Mouse (Mus musculus) forebrain, embryonic 11.5 days (tissue): ENCODE results near the gene C1ql2. TPM values are rescaled to one million over a fixed set of nuclear protein-coding genes. Genes with fewer than 3 reads are reported as not detected.

ENCODE experiments used
- ATAC-seq: fragments of 200-750 bp; cut with Nextera tagmentation; replicated peaks from 2 replicates; pipeline ENCODE4 v1.8.0; 2017; ENCODE audit warnings: moderate TSS enrichment; ENCODE audit not compliant: low FRiP score
- DNase-seq: peaks from one replicate; pipeline ENCODE4 v3.0.0-alpha.2; 2017; ENCODE audit warnings: low spot score
- H3K27ac ChIP-seq: fragments of 300-500 bp; sonication (generic); 2 replicates; pipeline ENCODE4 v1.5.1; 2014; ENCODE audit warnings: low read depth, low read length
- H3K27me3 ChIP-seq: fragments of 300-500 bp; sonication (generic); 2 replicates; pipeline ENCODE4 v1.6.1; 2014; ENCODE audit warnings: mild to moderate bottlenecking, low read length, mixed read lengths; ENCODE audit not compliant: control insufficient read depth, insufficient read depth
- H3K36me3 ChIP-seq: fragments of 300-500 bp; sonication (generic); 2 replicates; pipeline ENCODE4 v1.6.1; 2014; ENCODE audit warnings: mild to moderate bottlenecking, low read length, moderate library complexity, mixed read lengths; ENCODE audit not compliant: control insufficient read depth, insufficient read depth
- H3K4me1 ChIP-seq: fragments of 300-500 bp; sonication (generic); replicated peaks from 2 replicates; pipeline ENCODE4 v1.6.1; 2014; ENCODE audit warnings: low read length, mixed read lengths; ENCODE audit not compliant: control insufficient read depth, insufficient read depth
- H3K4me2 ChIP-seq: fragments of 300-500 bp; sonication (generic); 2 replicates; pipeline ENCODE4 v1.6.1; 2014; ENCODE audit warnings: low read depth, mild to moderate bottlenecking, low read length, moderate library complexity, mixed read lengths; ENCODE audit not compliant: severe bottlenecking
- H3K4me3 ChIP-seq: fragments of 300-500 bp; sonication (generic); 2 replicates; pipeline ENCODE4 v1.5.1; 2014; ENCODE audit warnings: low read depth, low read length
- H3K9ac ChIP-seq: fragments of 300-500 bp; sonication (generic); 2 replicates; pipeline ENCODE4 v1.6.1; 2014; ENCODE audit warnings: low read length
- H3K9me3 ChIP-seq: fragments of 300-500 bp; sonication (generic); 2 replicates; pipeline ENCODE4 v1.6.1; 2016; ENCODE audit warnings: low read length, mixed read lengths; ENCODE audit not compliant: control insufficient read depth
- WGBS: fragments of 180-500 bp; shearing (Covaris S2); extraction: QIAGEN DNeasy Blood & Tissue Kit; methylation state at CpG from one replicate; pipeline ENCODE4 v1.1.7; 2014; 5-methylcytosine and 5-hydroxymethylcytosine counted together
- polyA plus RNA-seq: library from polyadenylated mRNA; unstranded; fragments of >200 nt; fragmentation: Nextera tagmentation; extraction: Ambion mirVana; gene quantifications from 2 replicates; pipeline ENCODE4 v1.2.1, GENCODE M21; 2014

The C1ql2 gene
- polyA plus RNA-seq, 1 experiment from 2014 or later, result not detected

GRCm38 (mm10) chr1:120328212-120328611 is 12.2 kb upstream of the C1ql2 start:
- H3K4me1 ChIP-seq, result no peaks in the 10 kb centered on the region
- DNase-seq, result no peak
- no peak overlapping the region for H3K4me2 ChIP-seq
- no peaks in the 10 kb centered on the region for H3K36me3 ChIP-seq
- ATAC-seq, result no peak
- no peaks in the 10 kb centered on the region for H3K9me3 ChIP-seq
- H3K27me3 ChIP-seq, result no peaks in the 10 kb centered on the region
- no peak overlapping the region for H3K4me3 ChIP-seq
- H3K27ac ChIP-seq, result no peak overlapping the region
- H3K9ac ChIP-seq, result no peak overlapping the region
- 52% methylated on average over 1 of the region's 1 CpGs for WGBS

GRCm38 (mm10) chr1:120331841-120332240 is 8.5 kb upstream of the C1ql2 start:
- H3K27me3 ChIP-seq, result no peaks in the 10 kb centered on the region
- no peak overlapping the region for H3K4me2 ChIP-seq
- 40% methylated on average over 6 of the region's 6 CpGs for WGBS
- H3K36me3 ChIP-seq, result no peaks in the 10 kb centered on the region
- peak; percentile 69 for DNase-seq
- no peak overlapping the region for H3K27ac ChIP-seq
- no peaks in the 10 kb centered on the region for H3K4me1 ChIP-seq
- H3K9ac ChIP-seq, result no peak overlapping the region
- no peak overlapping the region for H3K4me3 ChIP-seq
- ATAC-seq, result no peak
- H3K9me3 ChIP-seq, result no peaks in the 10 kb centered on the region

DNA sequence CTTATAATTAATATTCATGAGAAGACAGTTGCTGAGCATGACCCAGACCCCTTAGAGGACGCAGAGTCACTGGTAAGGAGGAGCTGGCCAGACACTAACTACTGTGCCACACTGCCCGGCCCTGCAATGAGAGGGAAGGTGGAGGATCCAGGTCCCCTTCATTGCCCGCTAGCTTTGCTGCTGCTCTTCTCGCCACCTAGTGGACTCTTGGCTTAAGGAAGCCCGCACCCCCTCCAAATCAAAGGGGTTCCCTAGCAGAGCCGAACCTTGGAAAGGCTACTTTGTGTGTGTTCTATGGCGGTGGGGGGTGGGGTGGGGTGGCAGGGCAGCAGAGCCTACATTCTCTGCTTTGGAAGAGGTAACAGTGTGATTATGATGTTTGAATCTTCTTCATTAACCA is 2.4 kb upstream of the C1ql2 start:
- Histone ChIP-seq H3K27me3 (peaks cover 51% of the 10 kb centered on the region), H3K36me3 (no peaks in the 10 kb centered on the region), H3K4me1 (peaks cover 10% of the 10 kb centered on the region; the same call in 1 of the 2 replicates), H3K9me3 (no peaks in the 10 kb centered on the region), H3K4me2 (no peak overlapping the region), H3K27ac (no peak overlapping the region), H3K9ac (no peak overlapping the region), H3K4me3 (no peak overlapping the region)
- WGBS, result 24% methylated on average over 7 of the region's 7 CpGs
- ATAC-seq (no peak), DNase-seq (no peak)

- no peaks in the 10 kb centered on the region for H3K36me3 ChIP-seq
- H3K27ac ChIP-seq, result no peak overlapping the region
- 2% methylated on average over 41 of the region's 41 CpGs for WGBS
- H3K9me3 ChIP-seq, result no peaks in the 10 kb centered on the region
- H3K9ac ChIP-seq, result no peak overlapping the region
- peak; percentile 68 for DNase-seq
- peak overlapping the region; percentile 51 for H3K4me2 ChIP-seq
- peaks cover 14% of the 10 kb centered on the region; the same call in 1 of the 2 replicates for H3K4me1 ChIP-seq
- H3K27me3 ChIP-seq, result peaks cover 66% of the 10 kb centered on the region
- peak overlapping the region; percentile 29 for H3K4me3 ChIP-seq
- ATAC-seq, result no peak
Measured at GRCm38 (mm10) chr1:120341172-120341675, 842 bp downstream of the C1ql2 start.

DNA sequence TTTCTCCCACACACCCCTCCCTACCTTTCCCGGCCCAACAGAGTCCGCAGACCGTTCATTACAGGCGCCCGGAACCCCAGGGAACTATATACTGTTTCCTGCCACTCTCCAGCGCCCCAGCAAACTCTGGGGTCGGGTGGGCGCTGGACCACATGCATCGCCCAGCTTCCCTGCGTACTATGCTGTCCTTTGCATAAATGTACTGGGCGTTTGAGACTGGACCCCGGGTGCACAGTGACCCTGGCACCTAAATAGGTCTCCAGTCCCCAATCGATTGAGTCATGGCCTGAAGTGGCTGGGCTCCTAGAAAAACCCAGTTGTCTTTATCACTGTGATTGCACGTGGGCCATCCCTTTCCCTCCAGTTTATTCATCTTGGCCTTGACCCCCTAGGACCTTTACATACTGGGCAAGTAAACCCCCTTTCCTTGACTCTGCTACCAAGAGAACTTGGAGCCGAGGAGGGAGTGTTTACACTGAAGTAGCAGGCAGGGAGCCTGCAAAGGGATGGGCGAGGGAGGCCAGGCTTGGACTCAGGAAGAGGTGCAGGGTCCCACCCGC is 1.5 kb downstream of the C1ql2 start:
- Histone ChIP-seq H3K9me3 (no peaks in the 10 kb centered on the region), H3K27ac (no peak overlapping the region), H3K4me3 (peak overlapping the region; percentile 21), H3K36me3 (no peaks in the 10 kb centered on the region), H3K27me3 (peaks cover 66% of the 10 kb centered on the region), H3K9ac (no peak overlapping the region), H3K4me2 (peak overlapping the region; percentile 38), H3K4me1 (peaks cover 14% of the 10 kb centered on the region; the same call in 1 of the 2 replicates)
- no peak; the same call in 1 of the 2 replicates for ATAC-seq
- no peak for DNase-seq
- 3% methylated on average over 17 of the region's 17 CpGs for WGBS

DNA sequence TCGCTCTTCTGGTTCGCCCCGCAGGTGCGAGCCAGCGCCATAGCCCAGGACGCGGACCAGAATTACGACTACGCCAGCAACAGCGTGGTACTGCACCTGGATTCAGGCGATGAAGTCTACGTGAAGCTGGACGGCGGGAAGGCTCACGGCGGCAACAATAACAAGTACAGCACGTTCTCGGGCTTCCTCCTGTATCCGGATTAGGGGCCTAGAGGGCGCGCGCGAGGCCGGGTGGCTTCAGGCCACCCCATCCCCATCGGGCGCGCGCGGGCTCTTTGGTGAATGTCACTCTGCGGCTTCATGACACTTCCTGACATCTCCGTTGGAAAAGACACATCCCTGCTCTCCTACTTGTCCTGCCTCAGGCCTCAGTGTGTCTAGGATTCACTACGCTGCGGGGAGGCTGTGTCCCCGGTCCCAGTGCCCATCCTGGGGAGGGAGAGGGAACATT is 2.0 kb downstream of the C1ql2 start:
- DNase-seq (peak; percentile 81), ATAC-seq (peak; percentile 49)
- 1% methylated on average over 34 of the region's 34 CpGs for WGBS
- Histone ChIP-seq H3K4me3 (peak overlapping the region; percentile 21), H3K36me3 (no peaks in the 10 kb centered on the region), H3K9me3 (no peaks in the 10 kb centered on the region), H3K9ac (peak overlapping the region; percentile 27; the same call in 1 of the 2 replicates), H3K4me2 (peak overlapping the region; percentile 38), H3K27ac (no peak overlapping the region), H3K27me3 (peaks cover 66% of the 10 kb centered on the region), H3K4me1 (peaks cover 14% of the 10 kb centered on the region; the same call in 1 of the 2 replicates)

DNA sequence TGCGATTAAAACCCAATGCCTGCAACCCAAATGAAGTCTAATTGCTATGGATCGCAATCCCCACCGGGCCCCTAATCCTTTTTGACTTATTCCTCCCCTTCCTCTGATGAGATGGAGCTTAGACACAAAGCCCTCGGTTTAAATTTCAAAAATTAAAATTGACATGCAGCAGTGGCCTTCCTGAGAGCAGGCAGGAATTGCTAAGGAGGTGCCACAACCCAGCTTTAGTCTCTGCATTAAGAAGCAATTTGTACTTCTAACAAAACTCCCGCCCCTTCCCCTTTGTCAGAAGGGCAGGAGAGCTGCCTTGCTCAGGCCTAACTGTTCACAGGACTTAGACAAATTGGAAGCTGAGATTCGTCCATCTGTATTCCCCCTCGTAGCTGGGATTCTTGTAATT is 4.6 kb downstream of the C1ql2 start:
- 7% methylated on average over 7 of the region's 7 CpGs for WGBS
- no peaks in the 10 kb centered on the region for H3K36me3 ChIP-seq
- DNase-seq, result no peak
- H3K4me1 ChIP-seq, result peaks cover 14% of the 10 kb centered on the region; the same call in 1 of the 2 replicates
- ATAC-seq, result no peak
- H3K27me3 ChIP-seq, result peaks cover 45% of the 10 kb centered on the region
- H3K4me2 ChIP-seq, result no peak overlapping the region
- no peak overlapping the region for H3K27ac ChIP-seq
- H3K9me3 ChIP-seq, result no peaks in the 10 kb centered on the region
- H3K9ac ChIP-seq, result no peak overlapping the region
- H3K4me3 ChIP-seq, result no peak overlapping the region

DNA sequence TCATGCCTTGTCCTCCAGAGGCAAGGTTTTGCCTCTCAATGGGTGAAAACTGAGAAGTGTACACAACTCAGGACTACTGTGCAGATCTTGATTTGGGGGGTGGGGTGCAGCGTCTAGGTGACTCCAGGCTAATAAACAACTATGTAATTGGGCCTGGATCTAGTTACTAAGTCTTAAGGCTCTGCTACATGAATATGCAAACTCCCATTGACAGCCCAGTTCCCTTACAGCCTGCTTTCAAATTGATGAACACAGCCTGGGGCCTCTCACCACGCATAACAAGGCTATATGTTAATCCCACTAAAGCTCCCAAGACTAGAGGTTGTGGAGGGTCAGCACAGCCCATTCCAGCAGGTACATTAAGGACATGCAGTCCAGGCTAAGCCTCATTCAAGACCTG is 14.0 kb downstream of the C1ql2 start:
- WGBS, result 24% methylated on average over 2 of the region's 2 CpGs

More for the DNA sequence above, 14.0 kb downstream of the C1ql2 start:
- 0 out of 2 replicates have a peak, but pooled peaks cover 2% of the 10 kb centered on the region for H3K27me3 ChIP-seq
- no peaks in the 10 kb centered on the region for H3K36me3 ChIP-seq
- H3K27ac ChIP-seq, result no peak overlapping the region
- ATAC-seq (no peak), DNase-seq (no peak)
- no peaks in the 10 kb centered on the region for H3K9me3 ChIP-seq
- no peak overlapping the region for H3K4me3 ChIP-seq
- H3K4me1 ChIP-seq, result 0 out of 2 replicates have a peak, but pooled peaks cover 2% of the 10 kb centered on the region
- no peak overlapping the region for H3K9ac ChIP-seq
- no peak overlapping the region for H3K4me2 ChIP-seq
